Mouse (Mus musculus) gastrocnemius, adult 2 months (tissue): ENCODE measurements around the gene Clca2. TPM values are rescaled to one million over a fixed set of nuclear protein-coding genes. Genes with fewer than 3 reads are reported as not detected.

Experiments
- DNase-seq: peaks from one replicate; pipeline ENCODE4 v3.0.0; 2022
- H3K27ac ChIP-seq: fragments of 200-600 bp; 2 replicates; pipeline ENCODE4 v1.8.1; 2022; ENCODE audit warnings: mild to moderate bottlenecking
- H3K4me3 ChIP-seq: fragments of 200-600 bp; 2 replicates; pipeline ENCODE4 v1.8.1; 2022; ENCODE audit warnings: mild to moderate bottlenecking, moderate library complexity
- CTCF ChIP-seq: fragments of 200-600 bp; IDR thresholded peaks from 2 replicates; pipeline ENCODE4 v1.8.1; 2022; ENCODE audit warnings: antibody characterized with exemption, mild to moderate bottlenecking, moderate library complexity
- intact Hi-C: fragments of 180-260 bp; cut with DNase I; formaldehyde crosslinking; loops from one replicate; pipeline ENCODE4 v1.15.1; 2025
- total RNA-seq, 2 experiments: library from RNA; stranded (reverse); gene quantifications; 2 replicates each; pipeline ENCODE4 v1.2.3; 2021

Clca2 gene
- total RNA-seq, 2 experiments from 2014 or later, result 0.10 TPM; not detected in 1

DNA sequence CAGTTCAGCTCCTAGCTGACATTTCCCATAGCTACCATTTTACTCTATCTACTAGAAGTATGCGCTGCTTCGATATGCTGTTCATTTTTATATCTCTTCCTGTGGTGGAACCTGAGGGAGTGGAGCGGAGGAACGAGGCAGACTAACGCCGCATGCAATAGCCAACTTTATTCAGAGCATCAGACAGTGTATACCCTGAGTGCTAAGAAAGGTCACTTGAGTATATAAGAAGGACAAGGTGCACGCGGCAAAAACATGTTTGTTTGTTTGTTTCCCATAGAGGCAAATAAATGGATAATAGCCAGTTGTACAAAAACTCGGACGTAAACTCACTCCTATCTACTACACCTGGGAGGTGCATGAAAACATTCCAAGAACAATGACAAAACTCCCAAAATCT is 18.4 kb upstream of the Clca2 start:
- intact Hi-C loops, result no loop called here
- no peak for DNase-seq

DNA sequence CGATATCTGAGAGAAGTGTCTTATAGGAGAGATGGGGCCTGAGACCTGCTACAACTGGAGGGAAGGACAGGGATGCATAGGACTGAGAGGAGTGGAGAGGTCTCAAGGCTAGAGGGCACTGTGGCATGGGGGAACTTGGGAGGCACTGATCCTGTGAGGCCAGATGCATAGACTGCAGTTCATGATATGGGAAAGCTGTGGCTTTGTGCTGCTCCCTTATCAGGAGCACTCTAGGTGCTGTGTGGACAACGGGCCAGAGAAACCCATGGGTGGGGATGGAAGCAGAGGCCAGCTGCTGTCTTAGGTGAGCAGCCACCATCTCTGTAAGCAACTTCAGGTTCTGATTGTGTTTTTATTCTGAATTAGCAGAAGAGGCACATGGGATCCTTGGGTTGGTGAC is 15.9 kb upstream of the Clca2 start:
- no peak overlapping the region for H3K4me3 ChIP-seq
- TF ChIP-seq CTCF, result no peak
- intact Hi-C loops, result no loop called here
- DNase-seq, result no peak
- no peak overlapping the region for H3K27ac ChIP-seq

More for the DNA sequence above, 18.4 kb upstream of the Clca2 start:
- no peak for TF ChIP-seq CTCF
- H3K4me3 ChIP-seq, result peak overlapping the region; percentile 90
- H3K27ac ChIP-seq, result peak overlapping the region; percentile 98

DNA sequence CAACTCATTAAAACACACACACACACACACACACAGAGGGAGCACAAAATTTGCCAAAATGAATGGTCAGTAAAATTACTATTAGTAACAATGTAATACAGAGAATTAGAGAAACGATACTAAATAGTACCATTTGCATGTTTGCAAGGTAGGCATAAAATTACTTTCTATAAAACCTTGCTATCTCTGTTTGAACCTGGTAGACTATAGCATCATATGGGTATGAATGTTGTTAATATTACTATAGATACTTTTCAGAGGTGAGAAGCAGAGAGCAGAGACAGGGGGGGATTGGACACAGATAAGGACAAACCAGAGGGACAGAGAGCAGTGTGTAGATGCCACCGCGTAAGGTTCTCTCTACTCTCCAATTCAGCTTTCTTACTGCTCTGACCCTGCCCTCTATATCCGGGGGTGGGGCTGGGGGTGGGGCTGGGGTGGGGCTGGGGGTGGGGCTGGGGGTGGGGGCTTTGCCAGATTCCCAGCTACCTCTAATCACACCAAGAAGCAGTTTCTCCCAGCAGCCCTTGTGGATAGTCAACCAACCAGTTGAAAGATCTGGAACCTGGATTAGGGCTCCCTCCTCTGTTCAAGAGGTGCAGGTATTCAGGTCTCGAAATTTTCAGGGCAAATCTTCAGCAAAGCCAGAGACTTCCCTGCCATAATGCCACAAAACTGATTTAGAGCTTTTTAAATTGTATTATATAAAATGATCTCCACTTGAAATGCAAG is 6.7 kb upstream of the Clca2 start:
- Histone ChIP-seq H3K27ac (0 out of 2 replicates have a peak overlapping the region, but pooled peaks have one; percentile 51), H3K4me3 (no peak overlapping the region)
- TF ChIP-seq CTCF, result peak; percentile 34; the same call in 1 of the 2 replicates
- intact Hi-C loops, result no loop called here
- DNase-seq, result no peak

- H3K27ac ChIP-seq, result peak overlapping the region; percentile 51
- TF ChIP-seq CTCF, result no peak
- no peak overlapping the region for H3K4me3 ChIP-seq
- intact Hi-C loops, result no loop called here
- no peak for DNase-seq
Measured at GRCm38 (mm10) chr3:145105076-145105772, 6.0 kb upstream of the Clca2 start.

GRCm38 (mm10) chr3:145103770-145104169 is 4.5 kb upstream of the Clca2 start:
- intact Hi-C loops, result no loop called here
- DNase-seq, result no peak
- TF ChIP-seq CTCF, result no peak
- peak overlapping the region; percentile 76 for H3K27ac ChIP-seq
- H3K4me3 ChIP-seq, result no peak overlapping the region

DNA sequence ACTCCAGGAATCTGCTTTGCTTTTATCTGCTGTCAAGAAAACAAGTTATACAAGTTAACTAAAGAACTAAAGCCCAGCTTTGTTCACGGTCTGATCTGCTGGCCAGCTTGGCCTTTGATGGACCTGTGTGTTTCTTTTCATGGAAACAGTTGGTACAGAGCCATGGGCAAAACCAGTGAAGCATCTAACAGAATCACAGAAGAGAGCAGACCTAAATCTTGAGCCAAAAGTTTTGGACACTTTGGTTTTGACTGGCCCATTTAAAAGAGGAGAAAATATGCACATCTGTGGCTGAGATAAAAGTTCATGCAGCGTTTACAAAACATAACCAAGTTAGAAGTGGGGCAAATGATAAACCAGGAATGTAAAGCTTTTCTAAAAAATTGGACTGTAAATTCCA is 4.1 kb upstream of the Clca2 start:
- H3K27ac ChIP-seq, result peak overlapping the region; percentile 76
- no peak for DNase-seq
- intact Hi-C loops, result no loop called here
- no peak for TF ChIP-seq CTCF
- no peak overlapping the region for H3K4me3 ChIP-seq

DNA sequence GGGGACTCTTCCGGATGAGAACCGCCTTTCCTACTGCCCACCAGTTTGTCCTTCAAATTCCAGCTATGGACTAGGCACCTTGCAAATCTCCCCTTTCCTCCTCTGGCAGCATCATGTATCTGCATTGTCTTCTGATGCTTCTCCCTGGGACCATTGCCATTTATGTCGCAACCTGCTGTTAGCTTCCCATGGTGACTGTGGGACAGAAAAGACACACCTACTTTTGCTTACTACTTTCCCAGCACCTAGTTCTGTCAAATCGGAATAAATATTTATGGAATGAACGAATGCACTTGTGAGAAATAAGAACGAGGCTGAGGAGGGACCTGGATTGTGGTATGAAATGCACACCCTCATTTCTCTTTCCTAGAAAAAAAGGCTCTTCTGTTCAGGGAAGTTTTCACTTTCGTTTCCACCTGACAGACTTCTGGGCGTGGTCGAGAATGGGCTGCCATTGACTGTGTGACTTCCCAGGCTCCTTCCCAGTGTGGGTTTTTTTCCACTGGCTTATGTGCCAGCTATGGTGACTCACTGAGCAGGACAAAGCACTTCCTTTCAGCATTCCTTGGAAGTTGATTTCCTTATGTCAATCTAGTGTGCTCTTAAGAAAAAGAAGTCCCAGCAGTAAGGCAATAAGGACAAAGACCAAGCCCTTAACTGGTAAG is 2.8 kb upstream of the Clca2 start:
- H3K27ac ChIP-seq, result peak overlapping the region; percentile 76
- intact Hi-C loops, result no loop called here
- DNase-seq, result peak; percentile 44
- TF ChIP-seq CTCF, result no peak
- peak overlapping the region; percentile 62 for H3K4me3 ChIP-seq

GRCm38 (mm10) chr3:145087857-145088598 is 11.2 kb downstream of the Clca2 start:
- no peak for DNase-seq
- TF ChIP-seq CTCF, result no peak
- intact Hi-C loops, result no loop called here
- Histone ChIP-seq H3K4me3 (no peak overlapping the region), H3K27ac (no peak overlapping the region)

DNA sequence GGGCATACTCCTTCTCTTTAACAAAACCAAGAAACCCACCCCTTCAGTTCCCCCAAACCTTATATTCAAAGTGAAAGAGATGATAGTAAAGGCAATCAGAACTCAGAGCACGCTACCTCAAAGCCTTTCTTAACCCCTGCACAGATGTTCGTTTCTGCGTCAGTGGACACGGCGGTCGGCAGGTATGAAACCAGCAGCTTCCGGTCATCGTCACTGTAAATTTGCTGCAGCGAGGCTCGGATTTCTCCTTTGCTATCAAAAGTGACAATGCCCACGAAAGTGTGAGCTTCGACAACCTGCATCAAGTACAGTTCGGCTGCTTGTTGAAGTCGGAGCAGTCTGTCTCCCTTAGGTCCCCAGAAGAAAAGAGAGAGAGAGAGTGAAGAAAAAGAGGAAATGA is 13.1 kb downstream of the Clca2 start:
- Histone ChIP-seq H3K27ac (no peak overlapping the region), H3K4me3 (no peak overlapping the region)
- intact Hi-C loops, result no loop called here
- DNase-seq, result no peak
- TF ChIP-seq CTCF, result no peak

DNA sequence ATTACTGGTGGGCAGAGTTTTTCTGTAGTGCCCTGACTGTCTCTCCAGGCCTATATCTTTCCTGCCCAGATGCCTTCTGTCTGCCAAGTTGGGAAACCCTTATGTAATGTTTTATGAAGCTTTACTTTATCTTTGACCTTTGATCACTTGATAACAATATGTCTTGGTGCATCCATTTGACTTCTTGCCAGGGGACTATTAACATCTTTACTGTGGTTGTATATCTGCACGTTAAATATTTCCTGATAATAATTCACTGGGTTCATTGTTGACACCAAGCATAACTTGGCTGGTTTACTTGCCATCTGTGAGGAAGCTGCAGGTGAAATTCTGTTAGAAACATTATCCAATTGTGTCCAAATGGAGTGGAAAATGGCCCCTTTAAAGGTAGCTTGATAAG is 16.2 kb downstream of the Clca2 start:
- intact Hi-C loops, result no loop called here
- no peak for DNase-seq
- TF ChIP-seq CTCF, result no peak
- no peak overlapping the region for H3K4me3 ChIP-seq
- no peak overlapping the region for H3K27ac ChIP-seq

- intact Hi-C loops, result no loop called here
- H3K27ac ChIP-seq, result no peak overlapping the region
- TF ChIP-seq CTCF, result no peak
- DNase-seq, result no peak
- no peak overlapping the region for H3K4me3 ChIP-seq
Measured at GRCm38 (mm10) chr3:145080904-145081303, 18.3 kb downstream of the Clca2 start.

- Histone ChIP-seq H3K27ac (no peak overlapping the region), H3K4me3 (no peak overlapping the region)
- DNase-seq, result no peak
- intact Hi-C loops, result no loop called here
- no peak for TF ChIP-seq CTCF
Measured at GRCm38 (mm10) chr3:145078405-145078804, 20.8 kb downstream of the Clca2 start.
